Mouse (Mus musculus) intestine, embryonic 14.5 days (tissue): ENCODE measurements around the gene Gm42674. TPM values are rescaled to one million over a fixed set of nuclear protein-coding genes. Genes with fewer than 3 reads are reported as not detected.

Experiments
- ATAC-seq: fragments of 200-750 bp; cut with Nextera tagmentation; replicated peaks from 2 replicates; pipeline ENCODE4 v1.8.0; 2017; ENCODE audit warnings: low read depth, moderate number of reproducible peaks, moderate TSS enrichment, moderate library complexity; ENCODE audit not compliant: low FRiP score, low TSS enrichment
- DNase-seq: peaks from one replicate; pipeline ENCODE4 v3.0.0-alpha.2; 2018; ENCODE audit warnings: low spot score
- H3K27ac ChIP-seq: fragments of 300-500 bp; sonication (generic); 2 replicates; pipeline ENCODE4 v1.5.1; 2014; ENCODE audit warnings: low read depth, mild to moderate bottlenecking, control low read depth
- H3K27me3 ChIP-seq: fragments of 300-500 bp; sonication (generic); replicated peaks from 2 replicates; pipeline ENCODE4 v1.6.1; 2014; ENCODE audit warnings: low read length, control low read depth; ENCODE audit not compliant: control insufficient read depth, insufficient read depth
- H3K36me3 ChIP-seq: fragments of 300-500 bp; sonication (generic); 2 replicates; pipeline ENCODE4 v1.6.1; 2014; ENCODE audit warnings: low read length, control low read depth; ENCODE audit not compliant: control insufficient read depth, insufficient read depth
- H3K4me1 ChIP-seq: fragments of 300-500 bp; sonication (generic); replicated peaks from 2 replicates; pipeline ENCODE4 v1.6.1; 2014; ENCODE audit warnings: low read length, control low read depth, mixed read lengths; ENCODE audit not compliant: control insufficient read depth, insufficient read depth
- H3K4me2 ChIP-seq: fragments of 300-500 bp; sonication (generic); 2 replicates; pipeline ENCODE4 v1.6.1; 2014; ENCODE audit warnings: low read length
- H3K4me3 ChIP-seq: fragments of 300-500 bp; sonication (generic); 2 replicates; pipeline ENCODE4 v1.5.1; 2014; ENCODE audit warnings: low read depth, low read length, control low read depth, mixed read lengths
- H3K9ac ChIP-seq: fragments of 300-500 bp; sonication (generic); 2 replicates; pipeline ENCODE4 v1.6.1; 2014; ENCODE audit warnings: mild to moderate bottlenecking, low read length
- H3K9me3 ChIP-seq: fragments of 300-500 bp; sonication (generic); 2 replicates; pipeline ENCODE4 v1.6.1; 2016; ENCODE audit warnings: low read length, control low read depth; ENCODE audit not compliant: control insufficient read depth
- WGBS: fragments of 180-500 bp; shearing (Covaris S2); extraction: QIAGEN DNeasy Blood & Tissue Kit; methylation state at CpG from one replicate; pipeline ENCODE4 v1.1.7; 2014; 5-methylcytosine and 5-hydroxymethylcytosine counted together
- polyA plus RNA-seq: library from polyadenylated mRNA; unstranded; fragments of >200 nt; fragmentation: Nextera tagmentation; extraction: Ambion mirVana; gene quantifications from 2 replicates; pipeline ENCODE4 v1.2.1, GENCODE M21; 2014

Gene Gm42674
- polyA plus RNA-seq, 1 experiment from 2014 or later: not detected

GRCm38 (mm10) chr3:90589390-90589789 is 12.3 kb upstream of the Gm42674 start:
- Histone ChIP-seq H3K9ac (no peak overlapping the region), H3K4me1 (no peaks in the 10 kb centered on the region; the same call in 1 of the 2 replicates), H3K4me3 (no peak overlapping the region), H3K27me3 (no peaks in the 10 kb centered on the region), H3K9me3 (no peaks in the 10 kb centered on the region), H3K27ac (no peak overlapping the region), H3K36me3 (no peaks in the 10 kb centered on the region), H3K4me2 (no peak overlapping the region)
- DNase-seq (no peak), ATAC-seq (no peak)
- 74% methylated on average over 6 of the region's 6 CpGs for WGBS

DNA sequence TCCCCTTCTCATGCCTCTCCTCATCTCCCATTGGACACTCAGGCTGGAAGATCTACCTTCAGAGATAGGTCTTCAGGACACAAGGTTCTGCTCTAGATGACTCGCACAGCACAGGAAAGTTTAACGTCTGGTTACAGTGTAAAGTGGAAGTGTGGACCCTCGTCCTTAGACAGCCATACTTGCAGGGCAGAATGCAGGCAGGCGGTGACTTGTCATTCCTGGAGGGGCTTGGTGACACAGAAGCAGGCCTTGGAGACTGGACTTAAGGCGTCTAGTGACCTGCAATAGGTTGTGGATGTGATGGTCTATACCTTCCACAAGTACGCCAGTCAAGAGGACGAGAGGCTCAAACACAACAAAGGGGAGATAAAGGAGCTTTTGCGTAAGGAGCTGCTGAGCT is 11.8 kb upstream of the Gm42674 start, which contains the start of gene S100a2:
TSS of gene S100a2 (plus strand) at position 301 of the 400 bp plus-strand sequence.
- 88% methylated on average over 8 of the region's 8 CpGs for WGBS
- H3K27ac ChIP-seq: no peak within 1 kb of the TSS
- no peak for ATAC-seq

DNA sequence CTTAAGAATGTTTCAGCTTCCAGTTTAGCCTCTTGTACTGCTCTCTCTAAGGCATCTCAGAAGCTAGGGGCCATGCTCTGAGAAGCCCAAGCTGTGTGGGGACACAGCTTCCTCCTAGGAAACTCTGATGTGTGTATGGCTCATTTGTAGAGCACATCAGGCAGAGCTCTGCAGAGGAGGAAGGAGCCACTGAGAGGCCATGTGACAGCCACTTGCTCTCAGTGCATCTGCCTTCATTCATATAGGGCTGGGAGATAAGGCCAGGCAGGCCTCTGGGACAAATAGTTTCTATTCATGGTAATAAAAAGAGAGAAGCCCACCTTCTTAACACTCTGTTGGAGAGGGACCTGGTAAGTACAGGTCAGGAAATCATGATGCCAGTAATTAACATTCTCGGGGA is 7.2 kb upstream of the Gm42674 start:
- no peaks in the 10 kb centered on the region for H3K9me3 ChIP-seq
- no peak for ATAC-seq
- no peaks in the 10 kb centered on the region for H3K27me3 ChIP-seq
- H3K4me2 ChIP-seq: no peak overlapping the region
- no peaks in the 10 kb centered on the region for H3K4me1 ChIP-seq
- H3K27ac ChIP-seq: no peak overlapping the region
- WGBS: 73% methylated on average over 1 of the region's 1 CpGs
- no peak overlapping the region for H3K9ac ChIP-seq
- no peak for DNase-seq
- H3K4me3 ChIP-seq: no peak overlapping the region
- no peaks in the 10 kb centered on the region for H3K36me3 ChIP-seq

More for the DNA sequence above, 11.8 kb upstream of the Gm42674 start, which contains the start of gene S100a2:
- no peaks in the 10 kb centered on the region; the same call in 1 of the 2 replicates for H3K4me1 ChIP-seq
- H3K4me2 ChIP-seq: no peak within 1 kb of the TSS
- H3K27me3 ChIP-seq: no peaks in the 10 kb centered on the region
- H3K9me3 ChIP-seq: no peaks in the 10 kb centered on the region
- no peaks in the 10 kb centered on the region for H3K36me3 ChIP-seq
- H3K9ac ChIP-seq: no peak within 1 kb of the TSS
- H3K4me3 ChIP-seq: no peak within 1 kb of the TSS
- no peak for DNase-seq

GRCm38 (mm10) chr3:90595556-90595955 is 6.1 kb upstream of the Gm42674 start:
- Histone ChIP-seq H3K9me3 (no peaks in the 10 kb centered on the region), H3K4me1 (no peaks in the 10 kb centered on the region), H3K27ac (no peak overlapping the region), H3K9ac (no peak overlapping the region), H3K4me3 (no peak overlapping the region), H3K4me2 (no peak overlapping the region), H3K27me3 (no peaks in the 10 kb centered on the region), H3K36me3 (no peaks in the 10 kb centered on the region)
- WGBS: 59% methylated on average over 5 of the region's 5 CpGs
- DNase-seq (no peak), ATAC-seq (no peak)

DNA sequence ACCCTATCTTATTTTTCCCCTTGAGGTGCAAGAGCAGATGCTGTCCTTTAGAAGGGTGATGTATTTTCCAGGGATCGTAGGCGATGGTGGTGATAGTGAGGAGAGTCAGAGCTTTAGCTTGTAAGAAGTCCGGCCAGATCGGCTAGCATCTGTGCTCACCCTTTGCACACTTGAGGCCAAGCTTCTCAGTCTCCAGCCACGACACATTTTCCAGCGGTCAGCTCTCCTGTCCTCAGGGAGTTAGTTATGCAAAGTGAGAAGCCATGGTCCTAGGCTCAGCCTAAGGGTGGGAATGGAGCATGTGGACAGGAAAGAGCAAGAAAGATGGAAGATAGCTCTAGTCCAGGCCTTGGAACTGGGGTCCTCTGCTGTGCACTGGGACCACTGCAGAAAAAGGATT is 4.9 kb upstream of the Gm42674 start:
- ATAC-seq: no peak
- DNase-seq: no peak

DNA sequence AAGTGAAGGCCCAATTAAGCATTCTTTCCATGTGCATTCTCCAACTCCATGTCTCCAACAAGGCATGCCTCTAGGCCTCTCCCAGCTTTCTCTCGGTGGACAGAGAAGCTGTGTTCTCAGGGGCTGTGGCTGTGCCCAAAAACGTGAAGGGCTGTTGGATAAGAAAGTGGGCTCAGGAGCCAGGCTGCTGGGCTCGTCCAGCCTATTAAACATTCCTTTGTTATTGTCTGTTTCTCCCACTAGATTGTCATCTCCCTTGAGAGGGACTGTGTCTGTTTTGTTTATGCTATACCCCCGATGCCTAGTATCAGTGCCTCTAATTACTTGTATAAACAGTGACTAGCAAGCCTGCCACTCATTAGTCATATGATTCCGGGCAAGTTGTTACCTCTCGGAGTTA is 4.0 kb upstream of the Gm42674 start:
- no peak for ATAC-seq

More for the DNA sequence above, 4.9 kb upstream of the Gm42674 start:
- H3K4me2 ChIP-seq: no peak overlapping the region
- no peak overlapping the region for H3K9ac ChIP-seq
- H3K4me3 ChIP-seq: no peak overlapping the region
- H3K9me3 ChIP-seq: no peaks in the 10 kb centered on the region
- H3K36me3 ChIP-seq: no peaks in the 10 kb centered on the region
- H3K27me3 ChIP-seq: no peaks in the 10 kb centered on the region
- no peak overlapping the region for H3K27ac ChIP-seq
- WGBS: 88% methylated on average over 6 of the region's 6 CpGs
- no peaks in the 10 kb centered on the region for H3K4me1 ChIP-seq

DNA sequence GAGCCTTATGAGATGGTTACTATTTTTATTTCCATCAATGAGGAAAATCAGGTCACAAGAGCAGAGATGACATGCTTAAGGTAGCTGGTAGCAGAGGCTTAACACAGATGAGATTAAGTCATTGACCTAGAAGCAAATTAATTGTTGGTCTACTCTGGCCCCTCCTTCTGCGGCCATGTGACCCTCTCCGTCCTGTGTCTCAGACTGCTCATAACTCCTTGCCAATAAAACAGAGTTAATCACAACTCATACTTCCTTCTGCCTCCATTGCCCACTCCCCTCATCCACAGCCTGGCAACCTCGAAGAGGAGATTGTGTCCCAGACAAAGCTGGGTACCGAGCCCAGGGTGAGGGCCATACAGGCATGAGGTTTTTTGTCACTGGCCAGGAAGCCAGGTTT is 3.5 kb upstream of the Gm42674 start:
- no peak overlapping the region for H3K9ac ChIP-seq
- H3K36me3 ChIP-seq: no peaks in the 10 kb centered on the region
- DNase-seq (no peak), ATAC-seq (no peak)
- H3K4me2 ChIP-seq: no peak overlapping the region
- no peak overlapping the region for H3K4me3 ChIP-seq
- no peaks in the 10 kb centered on the region for H3K27me3 ChIP-seq
- H3K27ac ChIP-seq: no peak overlapping the region
- no peaks in the 10 kb centered on the region for H3K9me3 ChIP-seq
- WGBS: 87% methylated on average over 4 of the region's 4 CpGs
- H3K4me1 ChIP-seq: no peaks in the 10 kb centered on the region

More for the DNA sequence above, 4.0 kb upstream of the Gm42674 start:
- H3K4me2 ChIP-seq: no peak overlapping the region
- no peak overlapping the region for H3K9ac ChIP-seq
- H3K36me3 ChIP-seq: no peaks in the 10 kb centered on the region
- H3K27me3 ChIP-seq: no peaks in the 10 kb centered on the region
- H3K27ac ChIP-seq: no peak overlapping the region
- H3K9me3 ChIP-seq: no peaks in the 10 kb centered on the region
- no peaks in the 10 kb centered on the region for H3K4me1 ChIP-seq
- DNase-seq: no peak
- H3K4me3 ChIP-seq: no peak overlapping the region
- 27% methylated on average over 6 of the region's 6 CpGs for WGBS

- no peak for DNase-seq
- Histone ChIP-seq H3K4me2 (no peak overlapping the region), H3K27ac (no peak overlapping the region), H3K36me3 (no peaks in the 10 kb centered on the region), H3K9me3 (no peaks in the 10 kb centered on the region), H3K27me3 (no peaks in the 10 kb centered on the region), H3K9ac (no peak overlapping the region), H3K4me1 (peaks cover 5% of the 10 kb centered on the region), H3K4me3 (no peak overlapping the region)
- no peak for ATAC-seq
- WGBS: 77% methylated on average over 3 of the region's 3 CpGs
Observed at GRCm38 (mm10) chr3:90599401-90599800, 2.3 kb upstream of the Gm42674 start.

- no peak overlapping the region for H3K4me2 ChIP-seq
- H3K9ac ChIP-seq: no peak overlapping the region
- ATAC-seq: no peak
- H3K27ac ChIP-seq: no peak overlapping the region
- H3K27me3 ChIP-seq: no peaks in the 10 kb centered on the region
- no peak for DNase-seq
- WGBS: 86% methylated on average over 6 of the region's 6 CpGs
- peaks cover 11% of the 10 kb centered on the region for H3K4me1 ChIP-seq
- no peaks in the 10 kb centered on the region for H3K9me3 ChIP-seq
- H3K36me3 ChIP-seq: no peaks in the 10 kb centered on the region
- no peak overlapping the region for H3K4me3 ChIP-seq
Observed at GRCm38 (mm10) chr3:90600036-90600435, 1.7 kb upstream of the Gm42674 start.
